Mouse (Mus musculus) embryonic facial prominence, embryonic 14.5 days (tissue): Measurements from ENCODE around the gene Me1. TPM values are rescaled to one million over a fixed set of nuclear protein-coding genes. Genes with fewer than 3 reads are reported as not detected.
A peak's percentile ranks its signal among the peaks of the same experiment; 100 is the strongest.

Experiments used
- ATAC-seq: fragments of 200-750 bp; cut with Nextera tagmentation; 2 replicates; pipeline ENCODE4 v1.8.0; 2017; ENCODE audit warnings: low read depth, moderate number of reproducible peaks, moderate TSS enrichment
- DNase-seq: peaks from one replicate; pipeline ENCODE4 v3.0.0-alpha.2; 2015; ENCODE audit warnings: low spot score
- H3K27ac ChIP-seq: fragments of 300-500 bp; sonication (generic); replicated peaks from 2 replicates; pipeline ENCODE4 v1.5.1; 2014; ENCODE audit warnings: low read depth, mild to moderate bottlenecking, low read length, moderate library complexity
- H3K27me3 ChIP-seq: fragments of 300-500 bp; sonication (generic); replicated peaks from 2 replicates; pipeline ENCODE4 v1.6.1; 2014; ENCODE audit warnings: low read length; ENCODE audit not compliant: control insufficient read depth, insufficient read depth
- H3K36me3 ChIP-seq: fragments of 300-500 bp; sonication (generic); 2 replicates; pipeline ENCODE4 v1.6.1; 2014; ENCODE audit warnings: low read length, mixed read lengths; ENCODE audit not compliant: control insufficient read depth, insufficient read depth
- H3K4me1 ChIP-seq: fragments of 300-500 bp; sonication (generic); 2 replicates; pipeline ENCODE4 v1.6.1; 2014; ENCODE audit warnings: antibody characterized with exemption, low read length; ENCODE audit not compliant: control insufficient read depth, insufficient read depth
- H3K4me2 ChIP-seq: fragments of 300-500 bp; sonication (generic); 2 replicates; pipeline ENCODE4 v1.6.1; 2014; ENCODE audit warnings: low read depth, mild to moderate bottlenecking, low read length, moderate library complexity, mixed read lengths
- H3K4me3 ChIP-seq: fragments of 300-500 bp; sonication (generic); 2 replicates; pipeline ENCODE4 v1.5.1; 2014; ENCODE audit warnings: low read depth, mild to moderate bottlenecking, low read length
- H3K9ac ChIP-seq: fragments of 300-500 bp; sonication (generic); 2 replicates; pipeline ENCODE4 v1.6.1; 2014; ENCODE audit warnings: low read depth, mild to moderate bottlenecking, low read length, moderate library complexity, mixed read lengths
- H3K9me3 ChIP-seq: fragments of 300-500 bp; sonication (generic); 2 replicates; pipeline ENCODE4 v1.6.1; 2016; ENCODE audit warnings: low read length; ENCODE audit not compliant: control insufficient read depth
- WGBS: fragments of 180-500 bp; shearing (Covaris S2); extraction: QIAGEN DNeasy Blood & Tissue Kit; methylation state at CpG from one replicate; pipeline ENCODE4 v1.1.7; 2014; 5-methylcytosine and 5-hydroxymethylcytosine counted together
- polyA plus RNA-seq: library from polyadenylated mRNA; unstranded; fragments of >200 nt; fragmentation: Nextera tagmentation; extraction: Ambion mirVana; gene quantifications from 2 replicates; pipeline ENCODE4 v1.2.1, GENCODE M21; 2014

The Me1 gene
- polyA plus RNA-seq, 1 experiment from 2014 or later: 26.3 TPM

GRCm38 (mm10) chr9:86592676-86593668 lies 102.8 kb downstream of the Me1 start:
- Histone ChIP-seq H3K4me3 (no peak overlapping the region), H3K27me3 (no peaks in the 10 kb centered on the region), H3K27ac (no peak overlapping the region), H3K9me3 (no peaks in the 10 kb centered on the region), H3K4me2 (no peak overlapping the region), H3K36me3 (no peaks in the 10 kb centered on the region), H3K9ac (no peak overlapping the region), H3K4me1 (no peaks in the 10 kb centered on the region)
- no peak for DNase-seq
- ATAC-seq: no peak
- 71% methylated on average over 19 of the region's 19 CpGs for WGBS

- no peak overlapping the region for H3K27ac ChIP-seq
- ATAC-seq (no peak), DNase-seq (no peak)
- no peaks in the 10 kb centered on the region for H3K4me1 ChIP-seq
- no peak overlapping the region for H3K4me2 ChIP-seq
- H3K27me3 ChIP-seq: no peaks in the 10 kb centered on the region
- H3K9me3 ChIP-seq: no peaks in the 10 kb centered on the region
- H3K9ac ChIP-seq: no peak overlapping the region
- WGBS: 84% methylated on average over 11 of the region's 11 CpGs
- H3K4me3 ChIP-seq: no peak overlapping the region
- no peaks in the 10 kb centered on the region for H3K36me3 ChIP-seq
Measured at GRCm38 (mm10) chr9:86587019-86587795, 108.5 kb downstream of the Me1 start.

- Histone ChIP-seq H3K4me2 (no peak overlapping the region), H3K36me3 (no peaks in the 10 kb centered on the region), H3K4me1 (no peaks in the 10 kb centered on the region), H3K4me3 (no peak overlapping the region), H3K9me3 (no peaks in the 10 kb centered on the region), H3K27ac (no peak overlapping the region), H3K27me3 (no peaks in the 10 kb centered on the region), H3K9ac (no peak overlapping the region)
- WGBS: 56% methylated on average over 3 of the region's 3 CpGs
- ATAC-seq: 0 out of 2 replicates have a peak, but pooled peaks have one; percentile 22
- DNase-seq: peak; percentile 64
Measured at GRCm38 (mm10) chr9:86583740-86584139, 112.0 kb downstream of the Me1 start.

- H3K4me1 ChIP-seq: no peaks in the 10 kb centered on the region
- H3K9me3 ChIP-seq: no peaks in the 10 kb centered on the region
- H3K4me2 ChIP-seq: no peak overlapping the region
- H3K4me3 ChIP-seq: no peak overlapping the region
- H3K9ac ChIP-seq: no peak overlapping the region
- no peak overlapping the region for H3K27ac ChIP-seq
- no peaks in the 10 kb centered on the region for H3K27me3 ChIP-seq
- 84% methylated on average over 10 of the region's 10 CpGs for WGBS
- DNase-seq (no peak), ATAC-seq (no peak)
- no peaks in the 10 kb centered on the region for H3K36me3 ChIP-seq
Measured at GRCm38 (mm10) chr9:86579657-86580056, 116.1 kb downstream of the Me1 start.

GRCm38 (mm10) chr9:86575178-86575577 lies 120.6 kb downstream of the Me1 start:
- Histone ChIP-seq H3K36me3 (no peaks in the 10 kb centered on the region), H3K27ac (no peak overlapping the region), H3K4me3 (no peak overlapping the region), H3K9me3 (no peaks in the 10 kb centered on the region), H3K27me3 (no peaks in the 10 kb centered on the region), H3K4me2 (no peak overlapping the region), H3K9ac (no peak overlapping the region), H3K4me1 (peaks cover 13% of the 10 kb centered on the region)
- DNase-seq (no peak), ATAC-seq (no peak)
- WGBS: 77% methylated on average over 6 of the region's 6 CpGs

- H3K9ac ChIP-seq: no peak overlapping the region
- H3K9me3 ChIP-seq: no peaks in the 10 kb centered on the region
- no peak overlapping the region for H3K4me3 ChIP-seq
- 75% methylated on average over 20 of the region's 20 CpGs for whole genome bisulfite sequencing
- H3K4me2 ChIP-seq: no peak overlapping the region
- peaks cover 9% of the 10 kb centered on the region; the same call in 1 of the 2 replicates for H3K36me3 ChIP-seq
- H3K4me1 ChIP-seq: peaks cover 15% of the 10 kb centered on the region
- ATAC-seq: no peak
- no peak for DNase-seq
- no peak overlapping the region for H3K27ac ChIP-seq
- no peaks in the 10 kb centered on the region for H3K27me3 ChIP-seq
Measured at GRCm38 (mm10) chr9:86573616-86574303, 122.0 kb downstream of the Me1 start.

GRCm38 (mm10) chr9:86572636-86573291 lies 123.0 kb downstream of the Me1 start:
- Histone ChIP-seq H3K27ac (no peak overlapping the region), H3K4me3 (peak overlapping the region; percentile 81), H3K36me3 (peaks cover 18% of the 10 kb centered on the region), H3K9ac (peak overlapping the region; percentile 82), H3K27me3 (no peaks in the 10 kb centered on the region), H3K9me3 (no peaks in the 10 kb centered on the region), H3K4me1 (peaks cover 15% of the 10 kb centered on the region), H3K4me2 (peak overlapping the region; percentile 99)
- ATAC-seq (no peak), DNase-seq (peak; percentile 88)
- 11% methylated on average over 13 of the region's 13 CpGs for WGBS

- Histone ChIP-seq H3K4me3 (peak overlapping the region; percentile 81), H3K9ac (peak overlapping the region; percentile 82), H3K27me3 (no peaks in the 10 kb centered on the region), H3K27ac (no peak overlapping the region), H3K9me3 (no peaks in the 10 kb centered on the region), H3K4me2 (peak overlapping the region; percentile 99), H3K36me3 (peaks cover 23% of the 10 kb centered on the region), H3K4me1 (peaks cover 15% of the 10 kb centered on the region)
- ATAC-seq (peak; percentile 16; the same call in 1 of the 2 replicates), DNase-seq (no peak)
- 0% methylated on average over 20 of the region's 25 CpGs for WGBS
Measured at GRCm38 (mm10) chr9:86572196-86572595, 123.6 kb downstream of the Me1 start.
